Mouse (Mus musculus) megakaryocyte-erythroid progenitor cell, adult 5-6 weeks (primary cell): ENCODE measurements at regions not wholly inside any gene's neighbourhood (a gene's known extent, or its start where the extent isn't known, plus 50 kb on each side); places are given as distances from the start of the nearest gene placed in this dataset.

ENCODE experiments used
- ATAC-seq: replicated peaks from 2 replicates; pipeline ENCODE4 v1.8.0; 2016; ENCODE audit warnings: mild to moderate bottlenecking, inconsistent platforms; ENCODE audit not compliant: severe bottlenecking, poor library complexity, low FRiP score, low TSS enrichment

DNA sequence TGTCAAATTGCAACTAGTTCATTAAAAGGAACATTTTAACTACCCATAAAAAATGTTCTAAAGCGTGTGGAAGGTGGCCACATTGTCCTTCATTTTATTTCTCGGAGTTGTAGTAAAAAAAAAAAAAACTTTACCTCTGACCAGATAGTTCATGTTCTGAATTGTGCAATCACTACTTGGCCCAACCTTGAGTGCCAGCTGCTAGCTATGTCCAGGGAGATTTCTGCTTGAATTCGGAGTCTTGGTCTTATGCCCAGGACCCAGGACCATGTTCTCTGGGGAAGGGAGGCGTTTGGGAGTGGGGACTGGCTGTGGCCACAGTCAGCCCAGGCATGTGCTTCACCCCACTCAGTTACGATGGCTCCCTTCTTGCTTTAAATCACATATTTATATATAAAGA, 54.9 kb upstream of the Atp1b3 start:
- no peak for ATAC-seq

- ATAC-seq = 0 out of 2 replicates have a peak, but pooled peaks have one; percentile 47
These were observed 51.8 kb upstream of the Atp1b3 start for GRCm38 (mm10) chr9:96415873-96416570.
